Mouse (Mus musculus): ENCODE results near the gene Med24. TPM values are rescaled to one million over a fixed set of nuclear protein-coding genes. Genes with fewer than 3 reads are reported as not detected.
"Not testable (repeated sequence)": the region's sequence is repeated elsewhere in the genome, so short reads cannot be mapped to it uniquely, and the experiment has no call there.

Med24 gene
- total RNA-seq, 4 experiments from 2014 or later = 109 to 128 (median 117) TPM

GRCm38 (mm10) chr11:98723098-98723497 lies 6.1 kb downstream of the Med24 start:
- no peak for DNase-seq (ENCODE audit: low spot score in 2 of 2)

- DNase-seq (ENCODE audit: low spot score in 2 of 2) = no peak
Observed at GRCm38 (mm10) chr11:98721458-98722226, 7.6 kb downstream of the Med24 start.

GRCm38 (mm10) chr11:98720756-98721155 lies 8.5 kb downstream of the Med24 start:
- DNase-seq (ENCODE audit: low spot score in 2 of 2) = no peak

GRCm38 (mm10) chr11:98717904-98718303 lies 11.3 kb downstream of the Med24 start:
- peak; percentile 76 to 77 for DNase-seq (ENCODE audit: low spot score in 2 of 2)

- no peak for DNase-seq (ENCODE audit: low spot score in 2 of 2)
Observed at GRCm38 (mm10) chr11:98715946-98716345, 13.3 kb downstream of the Med24 start.

- no peak for DNase-seq (ENCODE audit: low spot score in 2 of 2)
Observed at GRCm38 (mm10) chr11:98713703-98714102, 15.5 kb downstream of the Med24 start.

GRCm38 (mm10) chr11:98712009-98712408 lies 17.2 kb downstream of the Med24 start:
- DNase-seq (ENCODE audit: low spot score in 2 of 2) = not testable (repeated sequence)

GRCm38 (mm10) chr11:98711046-98711434 lies 18.2 kb downstream of the Med24 start:
- no peak for DNase-seq (ENCODE audit: low spot score in 2 of 2)

- DNase-seq (ENCODE audit: low spot score in 2 of 2) = peak in 1 of 2 experiments; percentile 65
Observed at GRCm38 (mm10) chr11:98710416-98711045, 18.7 kb downstream of the Med24 start.

GRCm38 (mm10) chr11:98709001-98709741 lies 20.1 kb downstream of the Med24 start:
- peak in 1 of 2 experiments; percentile 43 for DNase-seq (ENCODE audit: low spot score in 2 of 2)

- DNase-seq (ENCODE audit: low spot score in 2 of 2) = no peak
Observed at GRCm38 (mm10) chr11:98708282-98708956, 20.8 kb downstream of the Med24 start.

- DNase-seq (ENCODE audit: low spot score in 2 of 2) = no peak
Observed at GRCm38 (mm10) chr11:98707401-98708281, 21.6 kb downstream of the Med24 start.

GRCm38 (mm10) chr11:98705021-98705420 lies 24.2 kb downstream of the Med24 start:
- DNase-seq (ENCODE audit: low spot score in 2 of 2) = no peak

GRCm38 (mm10) chr11:98702323-98702722 lies 26.9 kb downstream of the Med24 start:
- DNase-seq (ENCODE audit: low spot score in 2 of 2) = no peak

- no peak for DNase-seq (ENCODE audit: low spot score in 2 of 2)
Observed at GRCm38 (mm10) chr11:98701213-98701670, 28.0 kb downstream of the Med24 start, which contains the start of gene Csf3. TSS of gene Csf3 (plus strand) at chr11:98701263.

- peak in 1 of 2 experiments; percentile 71 for DNase-seq (ENCODE audit: low spot score in 2 of 2)
Observed at GRCm38 (mm10) chr11:98699911-98700310, 29.3 kb downstream of the Med24 start.

GRCm38 (mm10) chr11:98698849-98699640 lies 30.2 kb downstream of the Med24 start:
- no peak for DNase-seq (ENCODE audit: low spot score in 2 of 2)

- DNase-seq (ENCODE audit: low spot score in 2 of 2) = no peak
Observed at GRCm38 (mm10) chr11:98697225-98697624, 32.0 kb downstream of the Med24 start.

GRCm38 (mm10) chr11:98696454-98697216 lies 32.6 kb downstream of the Med24 start:
- DNase-seq (ENCODE audit: low spot score in 2 of 2) = no peak

All from left cerebral cortex, adult 8-10 months (tissue).